Mouse (Mus musculus): ENCODE data around the gene Snrpd3. TPM values are rescaled to one million over a fixed set of nuclear protein-coding genes. Genes with fewer than 3 reads are reported as not detected.
A peak's percentile ranks its signal among the peaks of the same experiment; 100 is the strongest.
"Not testable (repeated sequence)": the region's sequence is repeated elsewhere in the genome, so short reads cannot be mapped to it uniquely, and the experiment has no call there.

Snrpd3 gene
- polyA plus RNA-seq, 1 experiment from 2014 or later = 144 TPM

GRCm38 (mm10) chr10:75565906-75566305 lies 48.6 kb downstream of the Snrpd3 start:
- ATAC-seq = peak; percentile 82
- peak overlapping the region; percentile 92 for H3K27ac ChIP-seq (ENCODE audit: low read length)

GRCm38 (mm10) chr10:75566321-75566720 lies 49.0 kb downstream of the Snrpd3 start:
- peak overlapping the region; percentile 92 for H3K27ac ChIP-seq (ENCODE audit: low read length)
- H3K9ac ChIP-seq (ENCODE audit: low read depth, low read length) = 0 out of 2 replicates have a peak overlapping the region, but pooled peaks have one; percentile 33
- peak overlapping the region; percentile 43 for H3K4me2 ChIP-seq (ENCODE audit: low read depth, low read length)
- peak; percentile 14 for ATAC-seq
- H3K36me3 ChIP-seq (ENCODE audit: control insufficient read depth, insufficient read depth, low read length) = no peaks in the 10 kb centered on the region
- H3K4me3 ChIP-seq (ENCODE audit: low read length) = peak overlapping the region; percentile 29
- H3K4me1 ChIP-seq (ENCODE audit: control insufficient read depth, insufficient read depth, low read length) = peaks cover 18% of the 10 kb centered on the region
- H3K27me3 ChIP-seq (replicated peaks; ENCODE audit: control insufficient read depth, insufficient read depth, low read length) = no peaks in the 10 kb centered on the region
- WGBS = 77% methylated on average over 5 of the region's 5 CpGs
- H3K9me3 ChIP-seq (ENCODE audit: control insufficient read depth, low read length) = no peaks in the 10 kb centered on the region

More at GRCm38 (mm10) chr10:75565906-75566305, 48.6 kb downstream of the Snrpd3 start:
- H3K4me3 ChIP-seq (ENCODE audit: low read length) = peak overlapping the region; percentile 29
- 56% methylated on average over 7 of the region's 7 CpGs for WGBS
- H3K4me2 ChIP-seq (ENCODE audit: low read depth, low read length) = peak overlapping the region; percentile 43
- H3K27me3 ChIP-seq (replicated peaks; ENCODE audit: control insufficient read depth, insufficient read depth, low read length) = peaks cover 2% of the 10 kb centered on the region
- H3K9me3 ChIP-seq (ENCODE audit: control insufficient read depth, low read length) = no peaks in the 10 kb centered on the region
- peak overlapping the region; percentile 48; the same call in 1 of the 2 replicates for H3K9ac ChIP-seq (ENCODE audit: low read depth, low read length)
- no peaks in the 10 kb centered on the region for H3K36me3 ChIP-seq (ENCODE audit: control insufficient read depth, insufficient read depth, low read length)
- peaks cover 14% of the 10 kb centered on the region for H3K4me1 ChIP-seq (ENCODE audit: control insufficient read depth, insufficient read depth, low read length)

- H3K4me3 ChIP-seq (ENCODE audit: low read length); H3K36me3 ChIP-seq (ENCODE audit: control insufficient read depth, insufficient read depth, low read length); H3K9me3 ChIP-seq (ENCODE audit: control insufficient read depth, low read length); H3K27ac ChIP-seq (ENCODE audit: low read length); H3K27me3 ChIP-seq (replicated peaks; ENCODE audit: control insufficient read depth, insufficient read depth, low read length); H3K9ac ChIP-seq (ENCODE audit: low read depth, low read length); ATAC-seq; H3K4me2 ChIP-seq (ENCODE audit: low read depth, low read length): not testable (repeated sequence)
- peaks cover 19% of the 10 kb centered on the region for H3K4me1 ChIP-seq (ENCODE audit: control insufficient read depth, insufficient read depth, low read length)
- 76% methylated on average over 2 of the region's 2 CpGs for WGBS
These were observed 49.4 kb downstream of the Snrpd3 start for GRCm38 (mm10) chr10:75566765-75567164.

- peaks cover 19% of the 10 kb centered on the region for H3K4me1 ChIP-seq (ENCODE audit: control insufficient read depth, insufficient read depth, low read length)
- H3K4me3 ChIP-seq (ENCODE audit: low read length) = peak overlapping the region; percentile 37
- H3K27ac ChIP-seq (ENCODE audit: low read length) = peak overlapping the region; percentile 37; the same call in 1 of the 2 replicates
- H3K36me3 ChIP-seq (ENCODE audit: control insufficient read depth, insufficient read depth, low read length) = no peaks in the 10 kb centered on the region
- peak overlapping the region; percentile 33; the same call in 1 of the 2 replicates for H3K9ac ChIP-seq (ENCODE audit: low read depth, low read length)
- no peaks in the 10 kb centered on the region for H3K27me3 ChIP-seq (replicated peaks; ENCODE audit: control insufficient read depth, insufficient read depth, low read length)
- peak overlapping the region; percentile 37 for H3K4me2 ChIP-seq (ENCODE audit: low read depth, low read length)
- no peak for ATAC-seq
- no peaks in the 10 kb centered on the region for H3K9me3 ChIP-seq (ENCODE audit: control insufficient read depth, low read length)
- WGBS = 35% methylated on average over 5 of the region's 5 CpGs
These were observed 50.7 kb downstream of the Snrpd3 start for GRCm38 (mm10) chr10:75568029-75568428.

GRCm38 (mm10) chr10:75568441-75568840 lies 51.1 kb downstream of the Snrpd3 start:
- H3K27me3 ChIP-seq (replicated peaks; ENCODE audit: control insufficient read depth, insufficient read depth, low read length) = no peaks in the 10 kb centered on the region
- peak overlapping the region; percentile 33 for H3K9ac ChIP-seq (ENCODE audit: low read depth, low read length)
- no peaks in the 10 kb centered on the region for H3K36me3 ChIP-seq (ENCODE audit: control insufficient read depth, insufficient read depth, low read length)
- ATAC-seq = peak; percentile 39
- peaks cover 19% of the 10 kb centered on the region for H3K4me1 ChIP-seq (ENCODE audit: control insufficient read depth, insufficient read depth, low read length)
- peak overlapping the region; percentile 37; the same call in 1 of the 2 replicates for H3K27ac ChIP-seq (ENCODE audit: low read length)
- 13% methylated on average over 11 of the region's 11 CpGs for WGBS
- H3K9me3 ChIP-seq (ENCODE audit: control insufficient read depth, low read length) = no peaks in the 10 kb centered on the region
- H3K4me2 ChIP-seq (ENCODE audit: low read depth, low read length) = peak overlapping the region; percentile 37
- H3K4me3 ChIP-seq (ENCODE audit: low read length) = peak overlapping the region; percentile 37

- no peaks in the 10 kb centered on the region for H3K27me3 ChIP-seq (replicated peaks; ENCODE audit: control insufficient read depth, insufficient read depth, low read length)
- no peaks in the 10 kb centered on the region for H3K36me3 ChIP-seq (ENCODE audit: control insufficient read depth, insufficient read depth, low read length)
- H3K9me3 ChIP-seq (ENCODE audit: control insufficient read depth, low read length) = no peaks in the 10 kb centered on the region
- H3K4me2 ChIP-seq (ENCODE audit: low read depth, low read length) = peak overlapping the region; percentile 37
- peak; percentile 32 for ATAC-seq
- H3K4me1 ChIP-seq (ENCODE audit: control insufficient read depth, insufficient read depth, low read length) = peaks cover 16% of the 10 kb centered on the region
- peak overlapping the region; percentile 37 for H3K4me3 ChIP-seq (ENCODE audit: low read length)
- peak overlapping the region; percentile 37; the same call in 1 of the 2 replicates for H3K27ac ChIP-seq (ENCODE audit: low read length)
- peak overlapping the region; percentile 33; the same call in 1 of the 2 replicates for H3K9ac ChIP-seq (ENCODE audit: low read depth, low read length)
- WGBS = 11% methylated on average over 4 of the region's 4 CpGs
These were observed 51.5 kb downstream of the Snrpd3 start for GRCm38 (mm10) chr10:75568851-75569250.

- 0 out of 2 replicates have a peak overlapping the region, but pooled peaks have one; percentile 19 for H3K9ac ChIP-seq (ENCODE audit: low read depth, low read length)
- peak; percentile 7; the same call in 1 of the 2 replicates for ATAC-seq
- H3K27ac ChIP-seq (ENCODE audit: low read length) = no peak overlapping the region
- no peaks in the 10 kb centered on the region for H3K27me3 ChIP-seq (replicated peaks; ENCODE audit: control insufficient read depth, insufficient read depth, low read length)
- H3K9me3 ChIP-seq (ENCODE audit: control insufficient read depth, low read length) = no peaks in the 10 kb centered on the region
- H3K4me3 ChIP-seq (ENCODE audit: low read length) = no peak overlapping the region
- WGBS = 34% methylated on average over 10 of the region's 10 CpGs
- no peaks in the 10 kb centered on the region for H3K36me3 ChIP-seq (ENCODE audit: control insufficient read depth, insufficient read depth, low read length)
- no peak overlapping the region for H3K4me2 ChIP-seq (ENCODE audit: low read depth, low read length)
- peaks cover 14% of the 10 kb centered on the region; the same call in 1 of the 2 replicates for H3K4me1 ChIP-seq (ENCODE audit: control insufficient read depth, insufficient read depth, low read length)
These were observed 53.8 kb downstream of the Snrpd3 start for GRCm38 (mm10) chr10:75570981-75571657.

GRCm38 (mm10) chr10:75571937-75572336 lies 54.6 kb downstream of the Snrpd3 start:
- Histone ChIP-seq H3K4me1 (ENCODE audit: control insufficient read depth, insufficient read depth, low read length) (peaks cover 14% of the 10 kb centered on the region; the same call in 1 of the 2 replicates), H3K4me3 (ENCODE audit: low read length) (no peak overlapping the region), H3K27me3 (replicated peaks; ENCODE audit: control insufficient read depth, insufficient read depth, low read length) (no peaks in the 10 kb centered on the region), H3K27ac (ENCODE audit: low read length) (no peak overlapping the region), H3K36me3 (ENCODE audit: control insufficient read depth, insufficient read depth, low read length) (no peaks in the 10 kb centered on the region), H3K9ac (ENCODE audit: low read depth, low read length) (no peak overlapping the region), H3K9me3 (ENCODE audit: control insufficient read depth, low read length) (no peaks in the 10 kb centered on the region), H3K4me2 (ENCODE audit: low read depth, low read length) (no peak overlapping the region)
- no peak for ATAC-seq
- WGBS = 54% methylated on average over 9 of the region's 9 CpGs

- no peak overlapping the region for H3K9ac ChIP-seq (ENCODE audit: low read depth, low read length)
- 76% methylated on average over 10 of the region's 10 CpGs for WGBS
- no peak overlapping the region for H3K27ac ChIP-seq (ENCODE audit: low read length)
- H3K4me2 ChIP-seq (ENCODE audit: low read depth, low read length) = no peak overlapping the region
- no peak overlapping the region for H3K4me3 ChIP-seq (ENCODE audit: low read length)
- no peaks in the 10 kb centered on the region for H3K9me3 ChIP-seq (ENCODE audit: control insufficient read depth, low read length)
- no peaks in the 10 kb centered on the region for H3K27me3 ChIP-seq (replicated peaks; ENCODE audit: control insufficient read depth, insufficient read depth, low read length)
- ATAC-seq = no peak
- peaks cover 13% of the 10 kb centered on the region; the same call in 1 of the 2 replicates for H3K4me1 ChIP-seq (ENCODE audit: control insufficient read depth, insufficient read depth, low read length)
- no peaks in the 10 kb centered on the region for H3K36me3 ChIP-seq (ENCODE audit: control insufficient read depth, insufficient read depth, low read length)
These were observed 55.8 kb downstream of the Snrpd3 start for GRCm38 (mm10) chr10:75573181-75573580.
